Mouse (Mus musculus): ENCODE measurements around the gene Fam227a.
"Not testable (repeated sequence)": the region's sequence is repeated elsewhere in the genome, so short reads cannot be mapped to it uniquely, and the experiment has no call there.

Fam227a gene

DNA sequence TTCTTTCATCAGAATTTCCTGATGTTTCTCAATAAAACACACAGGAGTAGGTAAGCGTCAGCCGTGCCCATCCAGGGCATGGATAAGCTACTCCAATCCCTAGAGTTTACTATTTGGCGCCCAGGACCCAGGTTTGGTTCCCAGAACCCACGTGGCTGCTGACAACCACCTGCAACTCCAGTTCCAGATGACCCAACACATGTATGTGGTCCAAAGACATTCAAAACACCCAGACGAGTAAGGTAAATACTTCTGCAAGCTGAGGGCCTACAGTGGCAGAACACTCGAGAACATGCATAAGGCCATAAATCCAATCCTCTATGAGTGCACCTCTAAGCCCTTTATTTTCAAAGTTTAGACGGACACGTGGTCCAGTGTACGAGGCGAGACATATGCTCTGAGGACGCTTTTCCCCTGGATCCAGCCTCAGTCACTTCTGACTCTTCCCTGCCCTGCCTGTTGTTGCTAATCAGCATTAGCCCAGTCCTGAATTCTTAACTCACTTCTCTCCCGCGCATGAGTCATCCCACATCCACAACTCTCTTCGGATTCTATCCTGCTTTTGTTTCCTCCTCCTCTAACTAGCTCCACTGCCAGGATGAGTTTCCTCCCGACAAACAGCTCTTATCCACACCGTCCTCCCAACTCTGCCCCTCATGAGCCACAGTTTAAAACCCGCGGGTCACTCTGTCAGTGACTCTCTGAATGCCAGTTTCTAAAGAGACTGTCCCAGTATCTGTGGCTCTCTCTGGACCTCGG, 25.1 kb upstream of the Fam227a start:
- no peak for DNase-seq (ENCODE audit: low spot score)

DNA sequence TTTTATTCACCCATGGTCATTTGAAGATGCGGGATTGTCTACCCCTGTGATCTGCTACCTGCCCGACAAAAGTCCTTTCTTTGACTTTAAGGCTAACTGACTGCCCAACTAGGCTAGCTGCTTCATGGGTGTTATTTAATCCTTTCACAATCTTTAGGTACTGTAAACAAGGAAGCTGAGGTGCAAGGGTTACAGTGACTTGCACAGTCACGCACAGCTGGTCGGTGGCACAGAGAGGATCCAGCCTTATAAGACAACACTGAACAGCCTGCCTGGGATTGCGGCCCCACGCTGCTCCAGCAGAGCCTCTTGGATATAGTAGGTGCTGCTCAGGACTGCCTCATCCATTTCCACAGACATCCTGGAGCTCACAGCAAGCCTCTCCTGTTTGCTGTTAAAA, 24.4 kb upstream of the Fam227a start:
- no peak for DNase-seq (ENCODE audit: low spot score)

DNA sequence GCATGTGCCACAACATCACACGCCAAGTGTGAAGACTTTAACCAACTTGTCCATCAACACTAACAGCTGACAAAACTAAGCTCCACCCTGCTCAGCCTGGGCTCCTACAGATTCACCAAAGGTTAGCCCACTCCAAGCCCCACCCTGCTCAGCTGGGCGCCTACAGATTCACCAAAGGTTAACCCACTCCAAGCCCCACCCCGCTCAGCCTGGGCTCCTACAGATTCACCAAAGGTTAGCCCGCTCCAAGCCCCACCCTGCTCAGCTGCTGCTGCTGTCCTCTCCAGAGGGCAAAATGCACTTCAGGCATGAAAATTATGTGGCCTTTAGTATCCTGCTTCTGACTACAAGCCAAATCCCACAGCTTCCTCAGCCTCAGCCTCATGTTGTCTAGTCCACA, 23.2 kb upstream of the Fam227a start:
- no peak for DNase-seq (ENCODE audit: low spot score)

GRCm38 (mm10) chr15:79677936-79678335, 19.2 kb upstream of the Fam227a start:
- DNase-seq (ENCODE audit: low spot score) = no peak

GRCm38 (mm10) chr15:79671828-79672348, 13.1 kb upstream of the Fam227a start:
- DNase-seq (ENCODE audit: low spot score) = not testable (repeated sequence)

GRCm38 (mm10) chr15:79670972-79671299, 12.2 kb upstream of the Fam227a start:
- DNase-seq (ENCODE audit: low spot score) = no peak

DNA sequence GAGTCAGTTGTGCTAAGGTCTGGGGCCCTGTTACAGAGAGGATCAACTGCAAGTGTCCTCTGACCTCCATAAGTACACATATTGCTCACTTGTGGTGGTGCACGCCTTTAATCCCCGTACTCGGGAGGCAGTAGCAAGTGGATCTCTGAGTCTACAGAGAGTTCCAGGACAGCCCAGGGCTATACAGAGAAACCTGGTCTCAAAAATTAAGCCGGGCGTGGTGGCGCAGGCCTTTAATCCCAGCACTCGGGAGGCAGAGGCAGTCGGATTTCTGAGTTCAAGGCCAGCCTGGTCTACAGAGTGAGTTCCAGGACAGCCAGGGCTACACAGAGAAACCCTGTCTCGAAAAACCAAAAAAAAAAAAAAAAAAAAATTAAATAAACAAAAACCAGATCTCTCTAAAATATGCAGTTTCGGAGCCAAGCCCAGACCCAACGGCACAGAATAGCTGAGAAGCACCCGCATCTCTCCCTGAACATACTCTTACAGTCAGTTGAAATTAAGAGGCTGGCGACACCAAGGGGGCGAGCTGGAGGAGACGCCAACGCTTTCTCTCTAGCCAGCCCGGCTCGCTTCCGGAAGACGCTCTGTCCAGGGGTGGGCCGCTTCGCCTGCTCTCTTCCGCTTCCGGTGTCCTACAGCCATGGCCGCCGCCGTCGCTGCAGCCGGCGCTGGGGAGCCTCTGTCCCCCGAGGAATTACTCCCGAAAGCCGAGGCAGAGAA, 11.7 kb upstream of the Fam227a start, which contains the start of gene Tomm22:
Gene Tomm22 (plus strand): TSS at position 613 of the 723 bp plus-strand sequence.
- peak; percentile 84 for DNase-seq (ENCODE audit: low spot score)

DNA sequence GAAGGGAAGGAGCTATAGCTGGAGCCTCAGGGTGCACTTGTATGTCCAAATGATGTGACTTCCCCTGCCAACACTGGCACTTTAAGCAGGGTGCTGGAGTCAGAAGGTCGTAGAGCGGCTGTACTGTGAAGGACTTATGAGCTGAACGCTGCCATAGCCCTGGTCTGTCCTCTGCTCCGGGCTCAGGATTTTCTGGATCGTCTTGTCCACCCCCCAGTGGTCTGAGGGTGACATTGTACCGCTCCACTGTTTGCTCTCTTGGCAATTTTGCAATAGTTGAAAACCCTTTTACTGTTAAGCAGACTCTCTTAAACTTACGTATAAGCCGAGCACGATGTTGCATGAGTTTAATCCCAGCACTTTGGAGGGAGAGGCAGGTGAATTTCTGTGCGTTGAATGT, 10.4 kb upstream of the Fam227a start:
- DNase-seq (ENCODE audit: low spot score) = no peak

- DNase-seq (ENCODE audit: low spot score) = no peak
Measured at GRCm38 (mm10) chr15:79664666-79665065, 5.9 kb upstream of the Fam227a start.

DNA sequence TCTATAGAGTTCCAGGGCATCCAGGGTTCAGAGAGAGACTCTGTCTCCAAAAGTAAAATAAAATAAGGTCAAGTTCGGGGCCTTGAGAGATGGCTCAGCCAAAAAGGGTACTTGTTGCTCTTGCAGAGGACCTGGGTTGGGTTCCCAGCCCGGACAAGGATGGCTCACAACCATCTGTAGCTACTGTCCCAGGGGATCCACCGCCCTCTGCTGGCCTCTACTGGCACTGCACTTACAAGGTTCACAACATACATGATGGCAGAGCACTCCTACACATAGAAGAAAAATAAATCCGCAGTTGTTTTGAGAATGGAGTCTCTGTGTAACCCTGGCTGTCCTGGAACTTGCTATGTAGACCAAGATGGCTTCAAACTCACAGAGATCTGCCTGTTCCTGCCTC, 3.1 kb upstream of the Fam227a start:
- peak; percentile 60 for DNase-seq (ENCODE audit: low spot score)

GRCm38 (mm10) chr15:79657837-79658530, 772 bp downstream of the Fam227a start:
- DNase-seq (ENCODE audit: low spot score) = peak; percentile 94

DNA sequence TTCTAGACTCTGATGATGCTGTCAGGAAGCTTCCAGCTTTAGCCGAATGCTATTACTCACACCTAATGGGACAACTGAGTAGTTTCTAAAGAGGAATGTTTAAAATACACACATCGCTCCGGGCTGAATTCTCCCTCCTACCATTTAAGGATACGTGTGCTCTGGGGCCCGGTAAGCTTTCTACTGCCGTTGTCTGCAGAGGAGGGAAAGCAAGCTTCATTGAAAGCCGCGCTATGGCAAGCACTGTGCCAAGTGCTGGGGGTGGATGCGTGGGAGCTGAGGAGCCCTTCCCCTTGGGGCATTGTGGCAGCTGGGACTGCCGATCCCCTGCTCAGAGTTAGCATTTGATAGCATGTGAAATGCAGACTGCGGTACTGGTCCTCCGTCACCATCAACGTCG, 2.3 kb downstream of the Fam227a start:
- DNase-seq (ENCODE audit: low spot score) = no peak

DNA sequence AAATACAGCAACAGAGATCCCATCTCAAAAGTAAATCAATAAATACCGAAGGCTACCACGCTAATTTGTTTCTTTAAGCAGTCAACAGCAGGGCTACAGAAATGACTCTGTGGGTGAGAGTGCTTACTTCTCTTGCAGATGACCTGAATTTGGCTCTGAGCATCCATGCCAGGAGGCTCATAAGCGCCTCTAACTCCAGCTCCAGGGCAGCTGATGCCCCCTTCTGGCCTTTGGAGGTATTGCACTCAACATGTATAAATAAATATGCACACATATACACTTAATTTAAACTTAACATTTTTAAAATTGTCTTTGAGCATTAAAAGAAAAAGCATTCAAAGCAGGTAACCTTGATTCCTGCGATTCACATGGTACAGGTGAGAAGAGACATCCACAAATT, 7.3 kb downstream of the Fam227a start:
- DNase-seq (ENCODE audit: low spot score) = peak; percentile 42

DNA sequence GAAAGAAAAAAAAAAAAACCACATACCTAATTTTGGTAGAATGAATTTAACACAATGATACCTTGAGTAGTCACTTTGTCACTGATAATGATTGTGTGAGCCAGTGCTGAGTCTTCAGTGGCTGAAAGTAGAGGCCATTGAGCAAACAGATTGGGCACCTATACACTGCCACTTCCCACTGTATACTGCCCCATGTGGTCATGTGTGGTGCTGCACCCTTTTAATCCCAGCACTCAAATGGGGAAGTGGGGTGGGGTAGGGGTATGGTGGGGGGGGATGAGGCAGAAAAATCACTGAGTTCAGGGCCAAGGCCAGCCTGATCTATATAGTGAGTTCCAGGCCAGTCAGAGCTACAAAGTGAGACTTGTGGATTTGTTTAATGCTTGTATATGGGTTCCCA, 8.2 kb downstream of the Fam227a start:
- DNase-seq (ENCODE audit: low spot score) = peak; percentile 31

GRCm38 (mm10) chr15:79648130-79648529, 10.6 kb downstream of the Fam227a start:
- no peak for DNase-seq (ENCODE audit: low spot score)

GRCm38 (mm10) chr15:79645483-79645882, 13.3 kb downstream of the Fam227a start:
- no peak for DNase-seq (ENCODE audit: low spot score)

DNA sequence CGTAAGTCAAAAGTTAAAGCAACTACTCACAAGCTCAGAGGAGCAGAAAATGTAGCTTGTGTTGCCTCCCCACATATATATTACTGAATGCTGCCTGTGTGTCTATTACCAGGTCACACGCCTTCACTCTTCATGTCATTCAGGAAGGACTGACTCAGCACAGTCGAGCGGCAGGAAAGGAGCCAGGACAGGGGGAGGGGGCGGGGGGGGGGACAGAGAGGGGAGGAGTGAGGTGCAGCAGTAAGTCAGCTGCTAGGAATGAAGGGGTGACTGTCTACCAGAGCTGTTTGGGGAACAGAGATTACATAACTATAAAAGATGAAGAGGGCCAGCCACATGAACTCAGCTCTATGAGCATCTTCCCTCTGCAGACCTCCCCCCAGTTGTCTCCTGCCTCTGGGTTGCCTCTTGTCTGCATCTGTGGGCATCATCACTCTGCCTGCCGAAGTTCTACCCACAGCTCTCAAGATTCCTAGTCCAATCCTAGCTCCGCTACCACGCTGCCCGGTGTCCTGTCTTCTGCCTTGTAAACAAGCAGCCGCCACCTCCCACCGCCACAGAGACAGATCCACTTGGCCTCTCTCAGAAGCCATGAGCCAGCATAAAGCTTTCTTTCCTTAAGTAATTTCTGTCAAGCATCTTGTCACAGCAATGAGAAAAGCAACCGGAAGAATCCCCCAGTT, 17.5 kb downstream of the Fam227a start:
- no peak for DNase-seq (ENCODE audit: low spot score)

DNA sequence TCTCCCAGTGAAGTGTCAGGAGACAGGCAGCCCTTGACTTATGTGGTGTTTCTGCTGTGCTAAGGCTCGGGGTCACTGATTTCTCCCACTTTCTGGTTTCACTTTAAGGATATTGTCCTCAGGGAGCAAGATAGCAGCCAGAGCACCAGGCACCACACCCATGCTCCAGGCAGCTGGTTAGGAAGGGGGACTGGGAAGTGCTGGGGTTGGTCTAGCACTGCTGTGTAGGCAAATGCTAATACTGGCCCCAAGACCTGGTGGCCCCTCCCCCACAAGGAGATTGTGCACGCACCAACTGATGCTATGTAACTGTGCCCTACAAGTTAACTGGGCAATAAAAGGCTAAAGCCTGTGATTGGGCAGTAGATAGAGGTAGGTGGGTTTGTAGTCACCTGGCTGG, 28.3 kb downstream of the Fam227a start:
- no peak for DNase-seq (ENCODE audit: low spot score)

- peak; percentile 30 for DNase-seq (ENCODE audit: low spot score)
Measured at GRCm38 (mm10) chr15:79619770-79620414, 38.9 kb downstream of the Fam227a start.

DNA sequence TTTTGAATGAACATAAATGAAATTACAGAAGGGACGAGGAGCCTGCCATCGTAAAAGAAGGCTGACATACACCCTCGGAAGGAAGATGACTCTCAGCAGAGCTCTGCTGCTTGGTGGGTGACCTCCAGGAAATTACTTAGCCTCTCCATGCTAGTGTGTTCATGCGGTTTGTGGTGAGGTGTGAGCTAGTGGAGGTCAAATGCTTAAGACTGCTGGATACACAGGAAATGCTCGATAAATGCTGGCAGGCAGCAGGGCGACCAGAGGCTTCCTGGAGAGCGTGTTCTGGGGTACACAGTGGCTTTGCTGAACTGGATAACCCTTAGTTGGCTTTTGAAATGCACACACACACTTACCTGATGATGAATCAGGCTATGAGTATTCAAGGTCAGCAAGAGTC, 40.3 kb downstream of the Fam227a start:
- DNase-seq (ENCODE audit: low spot score) = no peak

- no peak for DNase-seq (ENCODE audit: low spot score)
Measured at GRCm38 (mm10) chr15:79617135-79617534, 41.6 kb downstream of the Fam227a start.

DNA sequence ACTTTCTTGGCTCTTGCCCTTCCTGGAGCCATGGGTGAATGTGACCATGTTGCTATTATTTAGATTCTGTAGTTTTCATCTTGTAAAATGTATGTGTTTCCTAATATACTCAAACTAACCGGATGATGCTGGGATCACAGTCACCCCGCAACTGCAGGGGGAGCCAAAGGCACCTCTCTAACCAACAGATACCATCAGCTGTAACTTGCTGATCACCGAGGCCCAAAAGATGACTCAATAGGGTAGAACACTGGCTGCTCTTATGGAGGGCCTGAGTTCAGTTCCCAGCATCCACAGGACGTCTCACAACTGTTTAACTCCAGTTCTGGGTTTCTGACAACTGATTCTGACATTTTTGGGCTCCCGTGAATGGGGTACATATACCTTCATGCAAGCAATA, 42.0 kb downstream of the Fam227a start:
- DNase-seq (ENCODE audit: low spot score) = no peak
